Mouse (Mus musculus): ENCODE data around the gene Patz1. TPM values are rescaled to one million over a fixed set of nuclear protein-coding genes. Genes with fewer than 3 reads are reported as not detected.

Patz1 gene
- polyA plus RNA-seq, 2 experiments, result 40.8 to 52.0 TPM

DNA sequence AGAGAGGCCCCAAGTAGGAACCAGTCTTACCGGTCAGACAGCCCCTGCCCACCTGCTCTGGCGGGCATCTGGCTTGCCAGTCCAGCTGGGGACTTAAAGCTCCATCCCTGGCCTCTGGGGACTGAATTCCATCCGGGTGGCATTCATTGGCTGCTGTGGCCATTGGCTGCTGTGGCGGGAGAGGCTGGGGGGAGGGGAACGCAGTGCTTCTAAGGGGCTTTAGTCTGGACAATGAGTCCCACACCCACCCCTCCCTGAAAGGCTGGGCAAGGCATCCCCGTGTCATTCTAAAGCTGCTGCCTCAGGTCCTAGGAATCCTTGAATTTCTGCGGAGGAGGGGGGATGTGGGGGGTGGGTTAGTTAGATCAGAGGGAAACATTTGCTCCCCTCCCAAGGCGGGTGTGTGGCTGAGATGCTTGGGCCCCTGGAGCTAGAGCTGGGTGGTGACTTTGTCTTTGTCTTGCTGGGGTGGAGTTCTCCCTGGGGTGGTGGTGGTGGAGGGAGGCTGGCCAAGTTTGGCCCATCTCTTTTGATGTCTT, 4.1 kb downstream of the Patz1 start:
- H3K4me1 ChIP-seq (ENCODE audit: control insufficient read depth, insufficient read depth, low read length), result peaks cover 24% of the 10 kb centered on the region
- no peak for ATAC-seq (ENCODE audit: low FRiP score, low read depth)
- H3K9ac ChIP-seq (ENCODE audit: low read depth, low read length, severe bottlenecking), result peak overlapping the region; percentile 96
- no peaks in the 10 kb centered on the region for H3K27me3 ChIP-seq (ENCODE audit: control insufficient read depth, insufficient read depth, low read length)
- no peak for TF ChIP-seq POLR2A (IDR thresholded peaks at IDR 0.05; ENCODE audit: borderline replicate concordance, extremely low read depth, insufficient read depth, insufficient read length)
- no peaks in the 10 kb centered on the region for H3K9me3 ChIP-seq (ENCODE audit: control insufficient read depth, low read length)
- peak overlapping the region; percentile 79; the same call in 1 of the 2 replicates for H3K27ac ChIP-seq (replicated peaks; ENCODE audit: low read depth, low read length)
- WGBS, result 0% methylated on average over 8 of the region's 8 CpGs
- H3K36me3 ChIP-seq (ENCODE audit: control insufficient read depth, insufficient read depth, low read length), result peaks cover 52% of the 10 kb centered on the region
- peak; percentile 68 for DNase-seq (ENCODE audit: low spot score)
- peak overlapping the region; percentile 99 for H3K4me2 ChIP-seq (replicated peaks; ENCODE audit: low read depth, low read length, severe bottlenecking)
- H3K4me3 ChIP-seq (replicated peaks; ENCODE audit: low read length), result peak overlapping the region; percentile 85

DNA sequence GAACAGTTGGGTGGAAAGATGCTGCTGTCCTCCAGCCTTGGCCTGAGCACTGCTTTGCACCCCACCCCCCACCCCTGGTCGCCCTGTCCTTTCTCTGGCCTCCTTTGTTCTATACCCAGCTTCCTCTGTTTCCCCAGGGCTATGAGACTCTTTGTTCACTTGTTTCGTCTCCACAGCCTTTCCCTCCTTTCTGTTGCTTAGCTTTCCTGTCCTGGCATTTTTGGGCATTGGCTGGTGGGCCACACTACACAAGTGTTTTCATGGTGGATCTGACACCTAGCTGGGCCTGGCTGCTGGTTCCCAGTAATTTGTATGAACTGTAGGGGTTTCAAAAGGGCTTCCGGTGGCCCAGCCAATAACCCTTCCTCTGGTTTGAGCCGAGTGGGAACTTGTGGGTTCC, 4.7 kb downstream of the Patz1 start:
- Histone ChIP-seq H3K4me3 (replicated peaks; ENCODE audit: low read length) (peak overlapping the region; percentile 85), H3K36me3 (ENCODE audit: control insufficient read depth, insufficient read depth, low read length) (peaks cover 58% of the 10 kb centered on the region), H3K4me1 (ENCODE audit: control insufficient read depth, insufficient read depth, low read length) (peaks cover 21% of the 10 kb centered on the region), H3K27ac (replicated peaks; ENCODE audit: low read depth, low read length) (no peak overlapping the region), H3K9ac (ENCODE audit: low read depth, low read length, severe bottlenecking) (peak overlapping the region; percentile 96), H3K9me3 (ENCODE audit: control insufficient read depth, low read length) (no peaks in the 10 kb centered on the region), H3K4me2 (replicated peaks; ENCODE audit: low read depth, low read length, severe bottlenecking) (peak overlapping the region; percentile 99), H3K27me3 (ENCODE audit: control insufficient read depth, insufficient read depth, low read length) (no peaks in the 10 kb centered on the region)
- 46% methylated on average over 4 of the region's 4 CpGs for WGBS
- ATAC-seq (ENCODE audit: low FRiP score, low read depth) (no peak), DNase-seq (ENCODE audit: low spot score) (no peak)
- TF ChIP-seq POLR2A (IDR thresholded peaks at IDR 0.05; ENCODE audit: borderline replicate concordance, extremely low read depth, insufficient read depth, insufficient read length), result no peak

DNA sequence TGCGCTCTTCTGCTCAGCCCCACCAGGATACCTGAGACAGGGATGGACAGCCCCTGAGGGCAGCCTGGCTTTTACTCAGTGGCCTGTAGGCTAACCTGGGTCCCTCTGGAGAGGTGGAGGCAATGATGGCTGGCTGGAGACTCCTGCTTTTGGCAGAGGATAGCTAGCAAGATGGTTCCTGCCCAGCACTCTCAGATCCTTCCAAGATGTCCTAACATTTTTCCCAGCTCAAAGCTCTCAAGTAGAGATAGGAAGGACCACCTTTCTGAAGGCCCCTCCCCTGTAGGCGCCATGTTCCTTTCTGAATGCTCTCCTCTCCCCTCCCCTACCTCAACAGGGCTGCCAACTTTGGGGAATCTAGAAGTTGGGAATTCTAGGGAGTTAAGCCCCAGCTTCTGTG, 6.0 kb downstream of the Patz1 start:
- no peak for TF ChIP-seq POLR2A (IDR thresholded peaks at IDR 0.05; ENCODE audit: borderline replicate concordance, extremely low read depth, insufficient read depth, insufficient read length)
- H3K27ac ChIP-seq (replicated peaks; ENCODE audit: low read depth, low read length), result no peak overlapping the region
- H3K36me3 ChIP-seq (ENCODE audit: control insufficient read depth, insufficient read depth, low read length), result peaks cover 70% of the 10 kb centered on the region
- H3K4me2 ChIP-seq (replicated peaks; ENCODE audit: low read depth, low read length, severe bottlenecking), result no peak overlapping the region
- H3K9me3 ChIP-seq (ENCODE audit: control insufficient read depth, low read length), result no peaks in the 10 kb centered on the region
- WGBS, result 92% methylated on average over 2 of the region's 2 CpGs
- peaks cover 20% of the 10 kb centered on the region for H3K4me1 ChIP-seq (ENCODE audit: control insufficient read depth, insufficient read depth, low read length)
- no peak overlapping the region for H3K4me3 ChIP-seq (replicated peaks; ENCODE audit: low read length)
- no peak overlapping the region for H3K9ac ChIP-seq (ENCODE audit: low read depth, low read length, severe bottlenecking)
- DNase-seq (ENCODE audit: low spot score), result no peak
- H3K27me3 ChIP-seq (ENCODE audit: control insufficient read depth, insufficient read depth, low read length), result no peaks in the 10 kb centered on the region
- ATAC-seq (ENCODE audit: low FRiP score, low read depth), result no peak

DNA sequence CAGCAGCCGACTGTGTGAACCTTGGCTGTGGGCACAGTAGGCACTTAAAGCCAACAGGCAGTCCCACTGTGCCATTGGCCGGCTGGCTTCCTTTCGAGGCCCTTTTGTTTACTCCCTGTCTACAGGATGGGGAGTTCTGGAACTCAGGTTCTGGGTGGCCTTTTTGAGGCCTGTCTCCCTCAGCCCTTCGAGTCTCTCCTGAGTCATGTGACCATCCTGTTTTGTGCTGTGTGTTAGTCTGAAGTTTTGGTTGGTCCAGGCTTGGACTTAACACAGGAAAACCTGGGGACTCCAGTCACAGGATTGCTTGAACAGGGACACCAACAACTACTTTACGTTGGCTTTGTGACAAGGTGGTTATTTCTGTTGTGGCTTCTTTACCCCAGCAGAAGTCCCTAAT, 7.4 kb downstream of the Patz1 start:
- no peak overlapping the region for H3K27ac ChIP-seq (replicated peaks; ENCODE audit: low read depth, low read length)
- H3K4me2 ChIP-seq (replicated peaks; ENCODE audit: low read depth, low read length, severe bottlenecking), result no peak overlapping the region
- DNase-seq (ENCODE audit: low spot score) (no peak), ATAC-seq (ENCODE audit: low FRiP score, low read depth) (no peak)
- H3K9me3 ChIP-seq (ENCODE audit: control insufficient read depth, low read length), result no peaks in the 10 kb centered on the region
- no peak overlapping the region for H3K4me3 ChIP-seq (replicated peaks; ENCODE audit: low read length)
- 76% methylated on average over 5 of the region's 5 CpGs for WGBS
- no peaks in the 10 kb centered on the region for H3K27me3 ChIP-seq (ENCODE audit: control insufficient read depth, insufficient read depth, low read length)
- H3K36me3 ChIP-seq (ENCODE audit: control insufficient read depth, insufficient read depth, low read length), result peaks cover 84% of the 10 kb centered on the region
- peaks cover 20% of the 10 kb centered on the region for H3K4me1 ChIP-seq (ENCODE audit: control insufficient read depth, insufficient read depth, low read length)
- TF ChIP-seq POLR2A (IDR thresholded peaks at IDR 0.05; ENCODE audit: borderline replicate concordance, extremely low read depth, insufficient read depth, insufficient read length), result no peak
- no peak overlapping the region for H3K9ac ChIP-seq (ENCODE audit: low read depth, low read length, severe bottlenecking)

DNA sequence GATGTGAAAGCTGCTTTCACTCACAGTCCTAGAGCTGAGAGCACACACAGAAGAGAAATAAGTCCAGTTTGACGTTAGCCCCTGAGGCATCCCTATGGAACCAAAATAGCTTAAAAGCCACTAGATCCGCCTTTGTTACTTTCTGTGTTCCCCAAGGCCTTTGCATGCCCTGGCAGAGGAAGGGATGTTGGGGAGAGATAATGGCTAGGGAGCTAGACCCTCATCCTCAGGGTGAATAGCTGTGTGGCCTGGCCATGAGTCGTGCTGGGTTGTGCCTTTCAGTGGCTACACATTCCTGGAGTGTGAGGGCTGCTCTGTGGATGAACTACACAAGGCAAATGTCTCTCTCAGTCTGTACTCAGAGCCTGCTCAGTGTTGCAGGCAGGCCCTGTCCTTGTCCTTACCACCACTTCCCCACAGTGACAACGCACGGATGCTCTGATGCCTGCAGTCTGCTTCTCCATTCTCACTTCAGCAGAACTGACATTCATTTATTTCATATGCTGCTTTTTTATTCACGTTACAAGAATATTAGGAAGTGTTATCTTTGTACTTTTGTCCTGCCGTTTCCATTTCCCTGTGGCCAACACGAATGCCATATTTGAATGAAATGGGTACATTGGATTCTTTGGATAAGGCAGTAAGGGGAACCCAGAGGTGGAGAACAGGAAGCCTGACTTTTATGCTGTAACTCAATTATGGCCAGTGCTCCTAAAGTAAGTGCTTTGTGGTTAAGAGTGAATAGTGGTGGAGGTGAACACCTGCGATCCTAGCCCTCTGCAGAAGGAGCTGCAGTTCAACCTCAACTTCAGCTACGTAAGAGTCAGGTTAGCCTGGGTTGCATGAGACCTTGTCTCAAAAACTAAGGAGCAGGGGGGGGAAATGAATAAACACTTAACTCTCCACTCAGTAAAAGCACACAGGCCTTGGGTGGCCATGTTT, 9.5 kb downstream of the Patz1 start:
- TF ChIP-seq POLR2A (IDR thresholded peaks at IDR 0.05; ENCODE audit: borderline replicate concordance, extremely low read depth, insufficient read depth, insufficient read length), result no peak
- ATAC-seq (ENCODE audit: low FRiP score, low read depth), result no peak
- peaks cover 96% of the 10 kb centered on the region for H3K36me3 ChIP-seq (ENCODE audit: control insufficient read depth, insufficient read depth, low read length)
- H3K4me3 ChIP-seq (replicated peaks; ENCODE audit: low read length), result no peak overlapping the region
- peaks cover 19% of the 10 kb centered on the region for H3K4me1 ChIP-seq (ENCODE audit: control insufficient read depth, insufficient read depth, low read length)
- WGBS, result 89% methylated on average over 10 of the region's 10 CpGs
- H3K9me3 ChIP-seq (ENCODE audit: control insufficient read depth, low read length), result no peaks in the 10 kb centered on the region
- no peak overlapping the region for H3K9ac ChIP-seq (ENCODE audit: low read depth, low read length, severe bottlenecking)
- H3K27ac ChIP-seq (replicated peaks; ENCODE audit: low read depth, low read length), result no peak overlapping the region
- no peak overlapping the region for H3K4me2 ChIP-seq (replicated peaks; ENCODE audit: low read depth, low read length, severe bottlenecking)
- DNase-seq (ENCODE audit: low spot score), result no peak
- H3K27me3 ChIP-seq (ENCODE audit: control insufficient read depth, insufficient read depth, low read length), result no peaks in the 10 kb centered on the region
